Mouse (Mus musculus) liver (tissue): ENCODE measurements around the gene Secisbp2l.

ENCODE experiments used
- DNase-seq: peaks from one replicate; pipeline ENCODE4 v3.0.0-alpha.2; 2020; ENCODE audit warnings: mixed read lengths

Secisbp2l gene

GRCm38 (mm10) chr2:125782719-125783109, at the start of gene Secisbp2l:
TSS of gene Secisbp2l (minus strand) at chr2:125782870.
- peak; percentile 94 for DNase-seq

DNA sequence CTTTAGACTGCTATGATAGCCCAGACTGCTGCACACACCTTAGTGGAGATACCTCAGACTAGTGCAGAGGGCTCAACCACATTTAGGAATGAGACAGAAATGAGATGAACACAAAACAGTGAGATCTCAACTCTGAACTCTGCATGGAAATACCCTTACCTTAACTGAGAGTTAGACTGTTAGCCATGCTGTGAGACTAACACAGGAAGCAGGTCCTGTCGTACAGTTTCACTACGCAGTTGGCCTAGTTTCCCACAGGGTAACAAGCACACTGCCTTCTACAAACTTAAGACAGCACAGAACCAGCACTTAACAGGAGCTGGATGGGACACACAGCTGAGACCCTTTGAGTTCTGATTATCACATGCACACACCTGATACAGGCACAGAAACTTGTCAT, 47.3 kb upstream of the Secisbp2l start:
- DNase-seq = no peak

DNA sequence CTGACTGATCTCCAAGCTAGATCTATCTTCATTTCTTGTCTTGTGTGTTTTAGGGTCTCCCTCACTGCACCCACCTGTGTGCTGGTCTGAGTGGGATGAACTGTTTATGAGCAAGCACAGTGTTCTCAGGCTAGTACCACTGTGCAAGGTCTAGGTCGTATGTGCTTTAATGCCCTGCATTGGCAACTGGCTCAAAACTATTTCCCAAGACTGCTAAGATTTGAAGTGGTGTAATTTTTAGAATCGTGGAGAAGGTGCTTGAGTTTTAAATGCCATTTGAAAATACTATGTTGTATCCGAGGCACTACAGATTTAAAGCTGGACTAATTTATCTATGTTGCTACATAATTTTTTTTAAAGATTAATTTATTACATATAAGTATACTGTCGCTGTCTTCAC, 45.2 kb upstream of the Secisbp2l start:
- DNase-seq = no peak

DNA sequence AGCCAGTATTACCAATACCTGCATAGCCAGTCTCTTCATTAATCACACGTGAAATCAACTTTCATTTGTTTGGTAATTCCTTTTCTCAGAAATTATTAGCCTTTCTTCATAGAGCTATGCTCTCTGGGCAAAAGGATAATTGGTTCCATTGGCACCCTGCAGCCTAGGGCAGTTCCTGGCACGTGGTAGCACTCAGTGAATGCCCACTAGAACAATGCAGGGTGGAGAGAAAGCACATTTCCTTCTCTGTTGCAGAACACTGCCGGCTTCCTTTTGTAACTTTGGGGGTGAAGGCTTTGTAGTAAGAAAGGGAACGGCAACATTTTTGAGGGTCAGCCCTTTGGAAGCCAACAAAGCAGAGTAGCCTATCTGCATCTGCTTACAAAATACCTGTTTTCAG, 43.5 kb upstream of the Secisbp2l start:
- DNase-seq = no peak

DNA sequence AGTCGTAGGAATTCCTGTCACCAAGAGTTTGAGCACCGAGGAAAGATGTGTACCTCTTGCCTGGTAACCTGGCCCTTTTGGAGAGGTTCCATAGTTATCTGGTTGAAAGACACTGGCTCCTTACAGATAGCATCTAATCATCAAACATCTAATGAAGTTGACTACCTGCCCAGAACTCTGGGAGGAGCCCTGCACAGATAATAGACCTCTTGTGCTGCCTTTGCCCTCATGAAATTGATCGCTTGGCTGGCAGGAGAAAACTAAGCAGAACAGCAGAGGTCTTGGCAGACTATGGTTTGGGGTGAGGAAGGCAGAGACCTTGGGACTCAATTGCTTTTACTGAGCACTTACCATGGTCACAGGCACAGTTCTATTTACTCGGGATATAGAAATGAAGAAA, 37.7 kb upstream of the Secisbp2l start:
- DNase-seq = no peak

GRCm38 (mm10) chr2:125813972-125814595, 31.4 kb upstream of the Secisbp2l start:
- DNase-seq = no peak

GRCm38 (mm10) chr2:125811332-125811731, 28.7 kb upstream of the Secisbp2l start:
- DNase-seq = no peak

- DNase-seq = no peak
These were observed 26.9 kb upstream of the Secisbp2l start for GRCm38 (mm10) chr2:125809551-125809950.

DNA sequence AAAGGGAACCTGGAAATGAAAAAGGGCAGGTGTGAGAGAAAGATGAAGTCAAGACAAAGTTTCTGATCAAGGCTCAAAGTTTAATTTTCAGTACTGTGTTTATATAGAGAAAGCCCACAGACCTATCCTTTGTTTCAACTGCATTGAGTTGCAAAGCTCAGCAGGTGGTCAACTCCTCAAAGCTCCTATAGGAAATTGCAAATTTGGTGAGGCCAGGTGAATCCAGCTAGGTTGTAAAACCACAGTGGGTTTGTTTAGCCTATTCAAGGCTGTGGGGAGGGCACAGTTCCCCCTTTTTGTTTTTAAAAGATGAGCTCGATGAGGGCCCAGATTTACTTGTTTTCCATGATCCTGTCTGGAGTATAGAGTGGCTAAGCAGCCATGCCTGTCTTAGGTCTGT, 23.2 kb upstream of the Secisbp2l start:
- DNase-seq = no peak

DNA sequence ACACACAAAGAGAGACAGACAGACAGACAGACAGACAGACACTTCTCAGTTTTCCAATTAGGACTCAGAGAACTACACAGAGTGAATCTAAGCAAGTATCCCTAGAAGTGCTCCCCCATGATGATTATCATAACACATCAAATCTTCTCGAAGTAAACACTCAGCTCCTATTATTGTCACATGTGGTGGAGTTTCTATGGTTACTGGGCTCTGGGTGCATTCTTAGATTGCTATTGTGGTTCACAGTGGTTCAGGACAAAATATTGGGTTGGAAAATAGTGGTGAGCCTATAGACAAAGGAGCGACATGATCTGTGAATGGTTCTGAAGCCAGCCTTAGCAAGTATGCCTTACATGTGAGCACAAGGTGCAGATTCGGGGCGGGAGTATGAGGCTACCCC, 19.3 kb upstream of the Secisbp2l start:
- no peak for DNase-seq

DNA sequence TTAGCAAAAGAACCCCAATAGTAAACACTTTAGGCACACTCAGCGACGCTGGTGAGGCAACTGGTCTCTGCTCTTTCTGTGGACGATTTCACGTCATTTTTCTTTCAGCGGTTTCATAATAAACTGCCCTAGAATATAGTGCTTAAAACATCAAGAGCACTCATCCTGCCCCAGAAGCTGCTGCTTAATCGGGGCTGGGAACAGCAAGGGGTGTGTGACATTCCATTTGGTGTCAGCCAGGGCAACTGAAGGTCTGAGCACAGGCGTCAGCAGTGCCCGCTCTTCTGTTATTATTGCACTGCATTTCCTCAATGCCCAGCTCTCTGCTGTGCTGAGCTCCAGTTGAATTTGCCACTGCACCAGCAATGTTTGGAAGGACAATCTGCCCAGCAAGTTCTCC, 18.4 kb upstream of the Secisbp2l start:
- no peak for DNase-seq

DNA sequence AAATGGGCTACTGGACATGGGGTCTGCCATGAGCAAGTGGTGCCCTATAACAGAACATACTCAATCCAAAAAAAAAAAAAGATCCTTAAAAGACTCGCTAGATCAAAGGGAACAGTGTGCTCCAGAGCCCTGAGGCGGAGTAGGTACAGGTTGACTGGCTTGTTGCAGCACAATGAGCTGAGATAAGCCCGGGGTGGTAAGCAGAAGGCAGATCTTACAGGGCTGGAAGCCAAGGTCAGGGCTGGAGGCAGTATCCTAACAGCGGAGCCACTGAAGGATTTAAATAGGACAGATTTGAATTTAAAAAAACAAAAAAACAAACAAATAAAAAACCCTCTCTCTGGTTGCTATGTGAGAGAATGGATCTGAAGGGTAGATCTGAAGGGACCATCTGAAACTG, 17.8 kb upstream of the Secisbp2l start:
- no peak for DNase-seq

DNA sequence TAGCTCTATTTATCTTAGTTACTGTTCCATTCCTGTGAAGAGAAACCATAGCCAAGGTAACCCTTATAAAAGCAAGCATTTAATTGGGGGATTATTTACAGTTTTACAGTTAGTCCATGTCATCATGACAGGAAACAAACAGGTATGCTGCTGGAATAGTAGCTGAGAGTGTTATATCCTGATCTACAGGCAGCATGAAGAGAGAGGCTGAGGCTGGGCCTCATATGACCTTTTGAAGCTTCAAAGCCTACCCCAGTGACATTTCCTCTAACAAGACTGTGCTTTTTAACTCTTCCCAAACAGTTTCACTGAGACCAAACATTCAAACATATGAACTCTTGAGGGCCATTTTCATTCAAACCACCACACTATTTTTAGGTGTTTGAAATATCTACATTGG, 15.2 kb upstream of the Secisbp2l start:
- no peak for DNase-seq

DNA sequence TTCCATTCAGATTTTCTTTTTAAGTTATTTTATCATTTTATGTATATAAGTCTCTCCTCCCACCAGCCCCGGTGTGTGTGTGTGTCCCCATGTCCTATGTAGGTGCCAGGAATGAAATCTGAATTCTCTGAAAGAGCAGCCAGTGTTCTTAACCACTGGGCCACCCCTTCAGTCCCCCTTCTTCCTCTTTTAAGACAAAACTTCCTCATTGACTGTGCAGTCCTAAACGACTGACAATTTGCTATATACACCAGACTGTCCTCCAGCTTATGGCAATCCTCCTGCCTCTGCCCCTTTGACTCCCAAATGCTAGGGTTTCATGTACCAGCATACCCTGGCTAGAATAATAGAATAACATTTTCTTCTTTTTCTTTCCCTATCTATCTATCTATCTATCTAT, 12.4 kb upstream of the Secisbp2l start:
- no peak for DNase-seq

GRCm38 (mm10) chr2:125794166-125794565, 11.5 kb upstream of the Secisbp2l start:
- DNase-seq = no peak

DNA sequence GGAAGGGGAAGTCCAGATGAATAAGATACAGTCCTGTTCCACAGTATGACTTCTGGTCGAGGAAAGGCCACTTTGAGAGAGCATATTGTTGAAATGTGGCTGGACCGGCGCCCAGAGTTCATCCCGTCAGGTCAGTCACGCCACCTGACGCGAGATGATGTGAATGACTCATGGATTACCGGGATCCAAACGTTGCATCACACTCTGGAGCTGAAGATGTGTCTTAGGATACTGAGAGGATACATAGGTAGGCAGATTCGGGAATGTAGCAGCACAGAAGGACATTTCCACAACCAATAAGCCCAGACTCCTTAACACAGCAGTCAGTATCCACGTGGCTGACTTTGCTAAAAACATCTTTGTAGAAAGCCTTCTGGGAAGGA, 10.2 kb upstream of the Secisbp2l start:
- DNase-seq = no peak

- no peak for DNase-seq
These were observed 9.6 kb upstream of the Secisbp2l start for GRCm38 (mm10) chr2:125792144-125792878.

GRCm38 (mm10) chr2:125791485-125791885, 8.8 kb upstream of the Secisbp2l start:
- no peak for DNase-seq

GRCm38 (mm10) chr2:125790242-125790641, 7.6 kb upstream of the Secisbp2l start:
- no peak for DNase-seq

- DNase-seq = no peak
These were observed 6.6 kb upstream of the Secisbp2l start for GRCm38 (mm10) chr2:125789265-125789664.

GRCm38 (mm10) chr2:125788785-125789184, 6.1 kb upstream of the Secisbp2l start:
- DNase-seq = no peak

GRCm38 (mm10) chr2:125788351-125788750, 5.7 kb upstream of the Secisbp2l start:
- no peak for DNase-seq

DNA sequence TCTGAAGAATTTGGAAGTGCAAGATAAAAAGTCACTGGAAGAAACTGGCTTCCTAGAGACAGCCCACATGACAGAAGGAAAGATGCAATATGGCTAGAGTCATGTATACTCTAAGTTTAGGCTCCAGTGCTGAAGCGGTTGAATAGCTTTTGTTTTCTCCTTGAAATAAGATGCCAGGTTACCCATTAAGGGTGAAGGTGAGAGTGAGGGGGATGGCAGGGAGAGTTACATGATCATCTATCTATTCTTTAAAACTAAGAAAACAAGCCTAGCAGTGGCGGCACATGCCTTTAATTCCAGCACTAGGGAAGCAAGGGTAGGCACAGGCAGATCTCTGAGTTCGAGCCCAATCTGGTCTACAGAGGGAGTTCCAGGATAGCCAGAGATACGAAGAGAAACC, 2.4 kb upstream of the Secisbp2l start:
- DNase-seq = no peak

DNA sequence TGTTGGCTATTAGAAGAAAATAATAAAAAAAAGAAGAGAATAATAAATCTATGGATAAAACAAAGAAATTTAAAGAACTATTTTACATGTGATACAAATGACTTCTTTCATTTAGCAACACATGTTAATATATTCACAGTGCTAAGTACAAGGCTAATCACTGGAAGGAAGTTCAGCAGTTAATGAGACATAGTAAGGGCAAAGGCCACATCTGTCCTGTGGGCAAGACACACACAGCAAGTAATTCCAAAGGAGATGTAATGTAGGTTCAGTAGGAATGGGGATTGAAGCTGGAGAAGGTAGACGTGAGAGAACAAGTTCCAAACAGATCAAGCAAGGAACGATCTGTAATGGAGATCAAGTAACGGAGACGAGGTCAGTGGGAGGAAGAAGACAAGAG, 1.7 kb upstream of the Secisbp2l start:
- DNase-seq = no peak

GRCm38 (mm10) chr2:125783868-125784267, 1.2 kb upstream of the Secisbp2l start:
- DNase-seq = no peak
